Comparison of ENCODE assay signal across 8 mouse cellular contexts in genomic region chr13:111687285-111687781, GRCm38 (mm10). TPM values are rescaled to one million over a fixed set of nuclear protein-coding genes. Genes with fewer than 3 reads are reported as not detected.
DNase-seq lines count a peak whose midpoint lies in the region; ATAC-seq lines count a peak whose summit lies in the region.

No protein-coding gene starts in this region.

- peaks cover 24% of the 10 kb centered on the region for H3K27me3 ChIP-seq in forebrain, embryonic 10.5 days (ENCODE audit: poor library complexity, severe bottlenecking)
- no peaks in the 10 kb centered on the region for H3K27me3 ChIP-seq in heart, embryonic 15.5 days
- no peaks in the 10 kb centered on the region for H3K27me3 ChIP-seq in liver, embryonic 15.5 days
- H3K27me3 ChIP-seq in neural tube, embryonic 14.5 days (ENCODE audit: control insufficient read depth, insufficient read depth, low read length) = no peaks in the 10 kb centered on the region

- peaks cover 29% of the 10 kb centered on the region for H3K36me3 ChIP-seq in forebrain, embryonic 10.5 days (replicated peaks)
- H3K36me3 ChIP-seq in heart, embryonic 15.5 days = peaks cover 13% of the 10 kb centered on the region
- peaks cover 30% of the 10 kb centered on the region for H3K36me3 ChIP-seq in liver, embryonic 15.5 days (replicated peaks)
- H3K36me3 ChIP-seq in neural tube, embryonic 14.5 days (ENCODE audit: control insufficient read depth, insufficient read depth, low read length) = 0 out of 2 replicates have a peak, but pooled peaks cover 2% of the 10 kb centered on the region

- under 1% methylated on average over 35 of the region's 35 CpGs for WGBS in forebrain, embryonic 10.5 days
- under 1% methylated on average over 35 of the region's 35 CpGs for WGBS in heart, embryonic 15.5 days
- WGBS in liver, embryonic 15.5 days (ENCODE audit: insufficient replicate concordance) = under 1% methylated on average over 35 of the region's 35 CpGs
- under 1% methylated on average over 34 of the region's 35 CpGs for WGBS in neural tube, embryonic 14.5 days

- H3K9ac ChIP-seq in heart, embryonic 15.5 days = peak overlapping the region; percentile 99
- peak overlapping the region; percentile 98 for H3K9ac ChIP-seq in liver, embryonic 15.5 days
- H3K9ac ChIP-seq in neural tube, embryonic 14.5 days (replicated peaks; ENCODE audit: low read depth, low read length) = peak overlapping the region; percentile 95

- H3K4me3 ChIP-seq in forebrain, embryonic 10.5 days = peak overlapping the region; percentile 97
- peak overlapping the region; percentile 84 for H3K4me3 ChIP-seq in heart, embryonic 15.5 days
- peak overlapping the region; percentile 97 for H3K4me3 ChIP-seq in liver, embryonic 15.5 days (replicated peaks)
- H3K4me3 ChIP-seq in neural tube, embryonic 14.5 days (ENCODE audit: low read depth, low read length) = peak overlapping the region; percentile 93

- peak overlapping the region; percentile 93 for H3K4me2 ChIP-seq in heart, embryonic 15.5 days
- peak overlapping the region; percentile 97 for H3K4me2 ChIP-seq in liver, embryonic 15.5 days
- H3K4me2 ChIP-seq in neural tube, embryonic 14.5 days (ENCODE audit: low read depth, low read length) = peak overlapping the region; percentile 85

- no peaks in the 10 kb centered on the region for H3K9me3 ChIP-seq in forebrain, embryonic 10.5 days
- no peaks in the 10 kb centered on the region for H3K9me3 ChIP-seq in heart, embryonic 15.5 days (replicated peaks)
- no peaks in the 10 kb centered on the region for H3K9me3 ChIP-seq in liver, embryonic 15.5 days (replicated peaks)
- H3K9me3 ChIP-seq in neural tube, embryonic 14.5 days (ENCODE audit: control insufficient read depth, low read length) = no peaks in the 10 kb centered on the region

- peak; percentile 17 to 39 for DNase-seq in CD8-positive naive resting alpha-beta T cell, adult 2 months (ENCODE audit: low read depth in 2 of 2, low spot score in 2 of 2)
- peak; percentile 58 for DNase-seq in c-Kit-positive CD71-negative TER-119-negative erythroid progenitor cells, embryonic 14.5 days (ENCODE audit: low read depth)
- DNase-seq in forebrain, embryonic 10.5 days (ENCODE audit: extremely low spot score, low spot score) = peak; percentile 75
- peak; percentile 78 to 85 for DNase-seq in kidney, postnatal 25 days
- peak; percentile 84 for DNase-seq in testis, postnatal 10 days (ENCODE audit: low spot score)

- ATAC-seq in heart, embryonic 15.5 days (replicated peaks; ENCODE audit: insufficient number of reproducible peaks, insufficient read depth, low FRiP score, low read depth) = peak; percentile 52
- peak; percentile 56 for ATAC-seq in liver, embryonic 15.5 days (ENCODE audit: insufficient read depth)
- peak; percentile 64 for ATAC-seq in neural tube, embryonic 14.5 days (ENCODE audit: low read depth)

- peak overlapping the region; percentile 98 for H3K27ac ChIP-seq in forebrain, embryonic 10.5 days
- peak overlapping the region; percentile 97 for H3K27ac ChIP-seq in heart, embryonic 15.5 days
- peak overlapping the region; percentile 96 for H3K27ac ChIP-seq in liver, embryonic 15.5 days (replicated peaks)
- H3K27ac ChIP-seq in neural tube, embryonic 14.5 days (ENCODE audit: low read depth, low read length) = peak overlapping the region; percentile 95

- H3K4me1 ChIP-seq in forebrain, embryonic 10.5 days = peaks cover 28% of the 10 kb centered on the region
- peaks cover 18% of the 10 kb centered on the region for H3K4me1 ChIP-seq in heart, embryonic 15.5 days (replicated peaks)
- peaks cover 40% of the 10 kb centered on the region for H3K4me1 ChIP-seq in liver, embryonic 15.5 days (replicated peaks)
- 0 out of 2 replicates have a peak, but pooled peaks cover 6% of the 10 kb centered on the region for H3K4me1 ChIP-seq in neural tube, embryonic 14.5 days (ENCODE audit: control insufficient read depth, insufficient read depth, low read length)

RNA-seq across cellular contexts. Expression of gene Mier3, which starts 6.6 kb away (rescaled TPM):
- polyA plus RNA-seq in forebrain, embryonic 10.5 days (2016; fragmentation: Nextera tagmentation; extraction: Ambion mirVana) = 18.7 and 19.7 TPM in 2 replicates
- 12.0 and 13.7 TPM in 2 replicates for polyA plus RNA-seq in heart, embryonic 15.5 days (2015; fragmentation: Nextera tagmentation; extraction: Ambion mirVana)
- 13.6 and 14.3 TPM in 2 replicates for polyA plus RNA-seq in liver, embryonic 15.5 days (2015; fragmentation: Nextera tagmentation; extraction: Ambion mirVana)
- polyA plus RNA-seq in neural tube, embryonic 14.5 days (2014; fragmentation: Nextera tagmentation; extraction: Ambion mirVana) = 26.1 and 27.7 TPM in 2 replicates

Comparison
In these comparisons a context has a peak if more than half of its experiments do, and no peak if none do; other contexts are left out.
1. Peak in every context shown above with its lines: DNase-seq, ATAC-seq, H3K4me3 ChIP-seq and H3K27ac ChIP-seq.
2. DNase-seq: peak in every context shown above with its lines; median percentile 84 in testis, postnatal 10 days; 82 in kidney, postnatal 25 days; 75 in forebrain, embryonic 10.5 days; 58 in c-Kit-positive CD71-negative TER-119-negative erythroid progenitor cells, embryonic 14.5 days; 28 in CD8-positive naive resting alpha-beta T cell, adult 2 months.